Mouse (Mus musculus): Measurements from ENCODE around the gene Aspn. TPM values are rescaled to one million over a fixed set of nuclear protein-coding genes. Genes with fewer than 3 reads are reported as not detected.

Gene Aspn
- not detected in 3 replicates for total RNA-seq (2017)

- ATAC-seq (replicated peaks; ENCODE audit: insufficient number of reproducible peaks, low FRiP score, low TSS enrichment, poor library complexity, severe bottlenecking): no peak
These were observed at the start of gene Aspn for GRCm38 (mm10) chr13:49544279-49544678. Gene Aspn, plus strand, starts transcription at chr13:49544443.

- ATAC-seq (replicated peaks; ENCODE audit: insufficient number of reproducible peaks, low FRiP score, low TSS enrichment, poor library complexity, severe bottlenecking): no peak
These were observed 39.7 kb upstream of the Aspn start, which contains the start of gene Ecm2 for GRCm38 (mm10) chr13:49504510-49504909. Gene Ecm2, plus strand, starts transcription at chr13:49504810.

- no peak for ATAC-seq (replicated peaks; ENCODE audit: insufficient number of reproducible peaks, low FRiP score, low TSS enrichment, poor library complexity, severe bottlenecking)
These were observed 38.5 kb upstream of the Aspn start for GRCm38 (mm10) chr13:49505776-49506175.

- no peak for ATAC-seq (replicated peaks; ENCODE audit: insufficient number of reproducible peaks, low FRiP score, low TSS enrichment, poor library complexity, severe bottlenecking)
These were observed 37.1 kb upstream of the Aspn start for GRCm38 (mm10) chr13:49507176-49507575.

- ATAC-seq (replicated peaks; ENCODE audit: insufficient number of reproducible peaks, low FRiP score, low TSS enrichment, poor library complexity, severe bottlenecking): no peak
These were observed 25.5 kb upstream of the Aspn start for GRCm38 (mm10) chr13:49518761-49519160.

DNA sequence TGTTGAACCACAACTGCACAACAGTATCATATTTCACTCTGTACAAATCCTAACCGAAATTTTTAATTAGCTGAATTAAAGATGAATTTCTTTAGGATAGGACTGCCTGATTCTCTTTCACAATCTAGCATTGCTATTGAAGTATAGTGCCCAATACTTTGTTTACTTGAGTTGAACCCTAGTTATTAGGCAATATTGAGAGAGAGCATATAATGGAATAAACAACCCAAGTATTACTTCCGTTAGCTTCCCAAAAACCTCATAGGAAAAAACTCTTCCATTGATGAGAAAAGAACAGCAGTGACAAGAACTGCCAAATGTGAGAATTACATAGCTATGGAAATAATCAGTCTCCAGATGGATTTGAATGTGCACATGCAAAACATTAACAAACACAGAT is 18.0 kb upstream of the Aspn start:
- no peak for ATAC-seq (replicated peaks; ENCODE audit: insufficient number of reproducible peaks, low FRiP score, low TSS enrichment, poor library complexity, severe bottlenecking)

DNA sequence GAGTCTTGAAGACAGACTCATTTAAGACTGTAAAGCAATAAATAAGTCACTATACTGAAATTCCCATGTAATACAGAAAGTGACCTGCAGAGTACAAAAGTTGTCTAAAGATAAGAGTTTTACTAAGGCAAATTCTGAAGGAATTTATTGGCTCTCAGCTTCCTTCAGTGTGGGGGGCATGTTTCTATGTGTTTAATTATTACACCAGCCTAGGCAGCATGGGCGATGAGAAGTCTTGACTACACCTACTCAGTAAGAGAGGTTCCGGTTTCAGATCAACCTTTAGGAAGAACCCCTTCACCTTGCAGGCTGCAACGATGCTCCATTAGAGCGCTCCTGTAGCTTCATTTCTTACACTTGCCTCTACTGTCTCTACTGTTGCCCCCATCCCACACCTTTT is 13.6 kb upstream of the Aspn start:
- no peak for ATAC-seq (replicated peaks; ENCODE audit: insufficient number of reproducible peaks, low FRiP score, low TSS enrichment, poor library complexity, severe bottlenecking)

DNA sequence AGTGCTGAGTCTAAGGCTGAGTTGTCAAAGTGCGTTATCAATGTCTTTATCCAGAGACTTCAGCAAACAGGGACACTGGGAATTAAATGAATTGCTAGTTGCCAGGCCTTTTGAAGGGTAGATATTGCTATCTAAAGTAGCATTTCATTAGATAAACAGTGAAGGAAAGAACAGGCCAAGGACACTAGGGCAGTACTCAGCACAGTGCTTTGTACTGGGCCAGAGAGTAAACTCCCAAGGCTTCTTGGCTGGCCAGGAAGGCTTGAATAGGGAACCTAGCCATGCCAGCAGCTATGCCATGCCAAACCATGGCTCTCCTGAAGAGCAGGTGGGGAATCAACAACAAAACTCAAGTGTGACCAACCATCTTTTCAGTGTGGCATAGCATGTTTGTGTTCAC is 7.3 kb upstream of the Aspn start:
- ATAC-seq (replicated peaks; ENCODE audit: insufficient number of reproducible peaks, low FRiP score, low TSS enrichment, poor library complexity, severe bottlenecking): no peak

GRCm38 (mm10) chr13:49538693-49539092 is 5.5 kb upstream of the Aspn start:
- no peak for ATAC-seq (replicated peaks; ENCODE audit: insufficient number of reproducible peaks, low FRiP score, low TSS enrichment, poor library complexity, severe bottlenecking)

GRCm38 (mm10) chr13:49545646-49546045 is 1.4 kb downstream of the Aspn start:
- no peak for ATAC-seq (replicated peaks; ENCODE audit: insufficient number of reproducible peaks, low FRiP score, low TSS enrichment, poor library complexity, severe bottlenecking)

GRCm38 (mm10) chr13:49546517-49546916 is 2.3 kb downstream of the Aspn start:
- ATAC-seq (replicated peaks; ENCODE audit: insufficient number of reproducible peaks, low FRiP score, low TSS enrichment, poor library complexity, severe bottlenecking): no peak

DNA sequence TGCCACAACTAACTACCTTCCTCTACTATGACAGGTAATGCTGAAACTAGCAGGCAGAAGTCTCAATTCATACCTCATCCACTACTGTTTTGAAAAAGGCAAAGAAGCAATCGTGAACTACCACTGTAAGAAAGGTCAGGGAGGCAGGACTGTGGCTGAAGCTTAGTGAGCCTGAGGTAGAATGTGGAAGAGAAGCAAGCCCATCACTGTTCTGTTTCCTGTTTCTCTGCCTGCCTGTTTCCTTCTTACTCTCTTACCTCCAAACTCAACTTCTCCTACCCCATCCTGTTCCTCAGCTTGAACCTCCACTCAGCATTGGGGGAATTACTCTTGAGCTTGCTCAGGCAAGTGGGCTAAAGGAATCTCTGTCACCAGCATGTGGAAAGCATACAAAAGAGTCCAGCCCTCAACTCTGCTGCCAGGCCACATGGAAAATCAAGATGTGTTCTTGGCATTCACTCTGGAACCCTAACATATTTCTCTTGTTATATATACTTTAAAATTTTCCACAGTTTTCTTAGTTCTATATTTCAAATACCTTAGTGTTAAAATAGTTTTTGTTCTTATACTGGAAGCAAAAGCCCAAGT is 3.4 kb downstream of the Aspn start:
- ATAC-seq (replicated peaks; ENCODE audit: insufficient number of reproducible peaks, low FRiP score, low TSS enrichment, poor library complexity, severe bottlenecking): no peak

- ATAC-seq (replicated peaks; ENCODE audit: insufficient number of reproducible peaks, low FRiP score, low TSS enrichment, poor library complexity, severe bottlenecking): no peak
These were observed 5.4 kb downstream of the Aspn start for GRCm38 (mm10) chr13:49549616-49550015.

- no peak for ATAC-seq (replicated peaks; ENCODE audit: insufficient number of reproducible peaks, low FRiP score, low TSS enrichment, poor library complexity, severe bottlenecking)
These were observed 10.3 kb downstream of the Aspn start for GRCm38 (mm10) chr13:49554519-49554918.

- ATAC-seq (replicated peaks; ENCODE audit: insufficient number of reproducible peaks, low FRiP score, low TSS enrichment, poor library complexity, severe bottlenecking): no peak
These were observed 12.0 kb downstream of the Aspn start for GRCm38 (mm10) chr13:49556203-49556602.

DNA sequence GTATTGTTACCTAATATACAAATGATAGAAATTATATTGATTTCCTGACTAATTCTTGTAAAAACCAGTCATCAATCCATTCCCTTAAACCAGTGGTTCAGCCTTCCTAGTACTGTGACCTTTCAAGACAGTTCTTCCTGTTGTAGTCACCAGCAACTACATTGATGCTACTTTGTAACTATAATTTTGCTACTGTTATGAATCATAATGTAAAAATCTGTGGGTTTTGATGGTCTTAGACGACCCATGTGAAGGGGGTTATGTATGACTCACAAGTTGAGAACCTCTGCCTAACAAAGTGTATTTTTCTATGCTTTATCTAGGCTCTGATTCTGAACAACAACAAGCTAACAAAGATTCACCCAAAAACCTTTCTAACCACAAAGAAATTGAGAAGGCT is 12.7 kb downstream of the Aspn start:
- no peak for ATAC-seq (replicated peaks; ENCODE audit: insufficient number of reproducible peaks, low FRiP score, low TSS enrichment, poor library complexity, severe bottlenecking)

- ATAC-seq (replicated peaks; ENCODE audit: insufficient number of reproducible peaks, low FRiP score, low TSS enrichment, poor library complexity, severe bottlenecking): no peak
These were observed 14.9 kb downstream of the Aspn start for GRCm38 (mm10) chr13:49559185-49559584.

- ATAC-seq (replicated peaks; ENCODE audit: insufficient number of reproducible peaks, low FRiP score, low TSS enrichment, poor library complexity, severe bottlenecking): no peak
These were observed 16.6 kb downstream of the Aspn start for GRCm38 (mm10) chr13:49560886-49561285.

- ATAC-seq (replicated peaks; ENCODE audit: insufficient number of reproducible peaks, low FRiP score, low TSS enrichment, poor library complexity, severe bottlenecking): no peak
These were observed 20.1 kb downstream of the Aspn start for GRCm38 (mm10) chr13:49564347-49564746.

DNA sequence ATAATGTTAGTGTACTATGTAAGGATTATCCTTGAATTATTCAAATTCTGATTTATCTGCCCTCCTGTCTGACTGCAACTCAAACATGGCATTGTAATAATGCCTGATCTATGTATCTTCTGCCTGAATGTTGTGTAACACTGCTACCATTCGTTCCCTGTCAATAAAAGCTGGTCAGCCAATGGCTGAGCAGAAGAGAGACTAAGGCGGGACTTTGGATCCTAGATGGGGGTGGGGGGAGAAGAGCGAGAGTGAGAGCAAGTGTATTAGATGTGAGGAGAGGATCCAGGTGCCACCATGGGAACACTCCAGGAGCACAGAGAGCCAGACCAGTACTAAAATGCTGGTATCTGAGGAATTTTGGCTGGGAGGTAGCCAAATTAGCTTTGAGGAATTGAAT is 26.1 kb downstream of the Aspn start:
- no peak for ATAC-seq (replicated peaks; ENCODE audit: insufficient number of reproducible peaks, low FRiP score, low TSS enrichment, poor library complexity, severe bottlenecking)

DNA sequence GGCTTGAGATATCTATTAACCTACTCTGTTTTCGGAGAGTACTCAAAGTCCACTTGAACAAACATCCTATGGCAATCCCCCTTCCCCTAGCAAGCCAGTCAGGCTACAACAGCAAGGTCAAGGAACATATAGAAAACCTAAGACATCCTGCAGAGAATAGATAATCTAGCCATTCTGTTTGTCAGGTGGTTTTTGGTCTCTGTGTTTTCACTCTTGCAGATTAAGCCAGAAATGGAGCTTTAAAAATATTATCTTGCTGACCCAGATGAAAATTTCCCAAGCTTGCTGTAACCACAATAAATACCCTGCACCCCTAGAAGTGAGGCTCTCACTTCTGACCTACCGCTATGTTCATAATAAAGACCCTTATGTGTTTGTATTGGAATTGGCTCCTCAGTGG is 27.2 kb downstream of the Aspn start:
- no peak for ATAC-seq (replicated peaks; ENCODE audit: insufficient number of reproducible peaks, low FRiP score, low TSS enrichment, poor library complexity, severe bottlenecking)
